8 mouse cellular contexts compared by ENCODE assay signal in the genomic region with DNA sequence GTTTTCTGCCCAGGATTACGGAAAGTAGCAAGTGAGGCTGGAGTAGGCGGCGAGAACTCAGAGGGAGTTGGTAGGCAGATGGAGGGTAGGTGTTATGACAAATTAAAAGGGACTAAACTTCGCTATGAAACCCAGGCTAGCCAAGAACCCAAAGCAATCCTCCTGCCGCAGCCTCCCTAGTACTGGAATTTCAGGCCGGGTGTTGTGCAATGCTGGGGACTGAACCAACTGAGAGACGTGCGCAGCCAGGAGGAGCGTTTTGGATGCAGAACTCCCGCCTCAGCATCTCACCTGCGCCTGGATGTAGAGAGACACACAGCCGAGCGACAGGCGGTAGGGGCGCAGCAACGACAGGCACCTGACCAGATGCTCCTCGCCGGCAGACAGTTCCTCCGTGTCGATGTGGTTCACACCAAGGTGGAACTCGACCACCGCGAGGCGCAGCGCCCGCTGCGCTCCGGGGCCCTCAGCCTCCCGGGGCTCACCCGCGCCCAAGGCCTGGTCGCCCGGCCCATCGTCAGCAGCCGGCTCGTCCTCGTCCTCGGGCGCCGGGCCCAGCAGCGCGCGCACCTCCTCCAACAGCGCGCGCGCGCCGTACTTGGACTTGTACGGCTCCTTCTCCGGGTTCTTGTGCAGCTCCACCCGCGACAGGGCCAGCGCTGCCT. TPM values are rescaled to one million over a fixed set of nuclear protein-coding genes. Genes with fewer than 3 reads are reported as not detected.
DNase-seq lines count a peak whose midpoint lies in the region; ATAC-seq and TF ChIP-seq lines count a peak whose summit lies in the region.

No protein-coding gene starts in this region.

- no peak for DNase-seq in heart, adult 18-20 months
- peak; percentile 26 for DNase-seq in layer of hippocampus, adult 9-10 months (ENCODE audit: low spot score)
- no peak for DNase-seq in adrenal gland, postnatal 25 days
- DNase-seq in retina, postnatal 1 day, result no peak

- peaks cover 13% of the 10 kb centered on the region for H3K79me2 ChIP-seq in myocyte (ENCODE audit: control insufficient read depth, insufficient read depth)

- peak overlapping the region; percentile 83 for H3K4me3 ChIP-seq in heart, embryonic 16.5 days (ENCODE audit: low read length)
- H3K4me3 ChIP-seq in ES-Bruce4 (ENCODE audit: low read depth, low read length) (peak overlapping the region; percentile 79), myocyte (peak overlapping the region; percentile 65)
- peak overlapping the region; percentile 86 for H3K4me3 ChIP-seq in embryonic facial prominence, embryonic 13.5 days

- no peak for TF ChIP-seq EP300 in ES-Bruce4 (IDR thresholded peaks at IDR 0.05; ENCODE audit: insufficient read depth, low read depth, low read length)

- H3ac ChIP-seq in myocyte (ENCODE audit: control insufficient read depth, insufficient read length), result peak overlapping the region; percentile 97

- H3K9ac ChIP-seq in heart, embryonic 16.5 days (ENCODE audit: low read length), result peak overlapping the region; percentile 87
- peak overlapping the region; percentile 60 for H3K9ac ChIP-seq in ES-Bruce4 (ENCODE audit: low read depth, poor library complexity, severe bottlenecking)
- peak overlapping the region; percentile 92 for H3K9ac ChIP-seq in embryonic facial prominence, embryonic 13.5 days

- peak overlapping the region; percentile 71 for H3K4me2 ChIP-seq in heart, embryonic 16.5 days (ENCODE audit: low read depth, low read length)
- peak overlapping the region; percentile 93 for H3K4me2 ChIP-seq in embryonic facial prominence, embryonic 13.5 days
- H3K4me2 ChIP-seq in myocyte (ENCODE audit: low read depth), result peak overlapping the region; percentile 90

- peaks cover 15% of the 10 kb centered on the region for H3K4me1 ChIP-seq in heart, embryonic 16.5 days (ENCODE audit: control insufficient read depth, insufficient read depth, low read length)
- H3K4me1 ChIP-seq in ES-Bruce4 (ENCODE audit: control insufficient read depth, insufficient read depth, low read length), result no peaks in the 10 kb centered on the region
- H3K4me1 ChIP-seq in embryonic facial prominence, embryonic 13.5 days, result peaks cover 13% of the 10 kb centered on the region

- 2% methylated on average over 54 of the region's 54 CpGs for WGBS in heart, embryonic 16.5 days
- 1% methylated on average over 54 of the region's 54 CpGs for WGBS in embryonic facial prominence, embryonic 13.5 days

- H3K27me3 ChIP-seq in heart, embryonic 16.5 days (ENCODE audit: control insufficient read depth, insufficient read depth, low read length), result no peaks in the 10 kb centered on the region
- no peaks in the 10 kb centered on the region for H3K27me3 ChIP-seq in ES-Bruce4 (ENCODE audit: control insufficient read depth, insufficient read depth, low read length, poor library complexity, severe bottlenecking)
- no peaks in the 10 kb centered on the region for H3K27me3 ChIP-seq in embryonic facial prominence, embryonic 13.5 days
- no peaks in the 10 kb centered on the region for H3K27me3 ChIP-seq in myocyte (ENCODE audit: control insufficient read depth, insufficient read depth, insufficient read length)

- peak overlapping the region; percentile 72 for H3K27ac ChIP-seq in heart, embryonic 16.5 days (ENCODE audit: low read length)
- H3K27ac ChIP-seq in ES-Bruce4 (ENCODE audit: insufficient read depth, low read length), result no peak overlapping the region
- peak overlapping the region; percentile 78 for H3K27ac ChIP-seq in embryonic facial prominence, embryonic 13.5 days

- TF ChIP-seq CTCF in ES-Bruce4 (IDR thresholded peaks at IDR 0.05; ENCODE audit: low read depth, low read length), result no peak

- no peak for TF ChIP-seq POLR2A in ES-Bruce4 (IDR thresholded peaks at IDR 0.05; ENCODE audit: insufficient read depth, low read length)
- TF ChIP-seq POLR2A in myocyte (IDR thresholded peaks at IDR 0.05; ENCODE audit: insufficient read length, low read depth), result no peak

- ATAC-seq in heart, embryonic 16.5 days (replicated peaks; ENCODE audit: extremely low read depth, insufficient read depth, low FRiP score), result peak; percentile 77
- peak; percentile 72 for ATAC-seq in embryonic facial prominence, embryonic 13.5 days (ENCODE audit: insufficient number of reproducible peaks, insufficient read depth, low FRiP score, low TSS enrichment, low read depth)

- no peaks in the 10 kb centered on the region for H3K9me3 ChIP-seq in heart, embryonic 16.5 days (replicated peaks; ENCODE audit: control insufficient read depth, low read length)
- no peaks in the 10 kb centered on the region for H3K9me3 ChIP-seq in ES-Bruce4 (replicated peaks; ENCODE audit: control insufficient read depth, insufficient read depth, low read length, poor library complexity, severe bottlenecking)
- no peaks in the 10 kb centered on the region for H3K9me3 ChIP-seq in embryonic facial prominence, embryonic 13.5 days

- H3K36me3 ChIP-seq in heart, embryonic 16.5 days (ENCODE audit: control insufficient read depth, insufficient read depth), result peaks cover 30% of the 10 kb centered on the region
- H3K36me3 ChIP-seq in ES-Bruce4 (ENCODE audit: control insufficient read depth, insufficient read depth, low read length, poor library complexity, severe bottlenecking), result peaks cover 20% of the 10 kb centered on the region
- peaks cover 54% of the 10 kb centered on the region for H3K36me3 ChIP-seq in embryonic facial prominence, embryonic 13.5 days
- peaks cover 30% of the 10 kb centered on the region for H3K36me3 ChIP-seq in myocyte (ENCODE audit: control insufficient read depth, insufficient read depth)

TF ChIP-seq in myocyte, 11 proteins besides CTCF, POLR2A, EP300 and RAD21:
- TF ChIP-seq CEBPB (IDR thresholded peaks at IDR 0.05; ENCODE audit: insufficient read depth, poor library complexity, severe bottlenecking) (peak; percentile 44; the same call in 1 of the 2 replicates), TCF12 (IDR thresholded peaks at IDR 0.05; ENCODE audit: insufficient read depth, poor library complexity, severe bottlenecking) (no peak)

RNA-seq across cellular contexts. Expression of a gene that starts 0.5 kb away (rescaled TPM):
- 28.5 and 29.1 TPM in 2 replicates for polyA plus RNA-seq in heart, embryonic 16.5 days (2015; fragmentation: Nextera tagmentation; extraction: Ambion mirVana)
- 10 to 100 TPM; 43.9 to 44.2 TPM for total RNA-seq in heart, adult 18-20 months (2021)
- polyA plus RNA-seq in ES-Bruce4 (2011; ENCODE audit: insufficient read depth, insufficient read length, low read depth, missing spikeins) (26.2 and 28.3 TPM in 2 replicates), myocyte (2012; fragmentation: generic; extraction: Trizol) (31.2 TPM)
- 38.5 and 42.4 TPM in 2 replicates for polyA plus RNA-seq in embryonic facial prominence, embryonic 13.5 days (2015; fragmentation: Nextera tagmentation; extraction: Ambion mirVana)
- 53.7 and 60.9 TPM in 2 replicates for total RNA-seq in adrenal gland, postnatal 25 days (2021)

RNA-seq across cellular contexts. Expression of a gene that starts 24.3 kb away (rescaled TPM):
- polyA plus RNA-seq in heart, embryonic 16.5 days (2015; fragmentation: Nextera tagmentation; extraction: Ambion mirVana), result 11.0 and 13.4 TPM in 2 replicates
- total RNA-seq in heart, adult 18-20 months (2021), result 10 to 100 TPM; 30.9 to 31.8 TPM
- polyA plus RNA-seq in ES-Bruce4 (2011; ENCODE audit: insufficient read depth, insufficient read length, low read depth, missing spikeins) (170 and 179 TPM in 2 replicates), myocyte (2012; fragmentation: generic; extraction: Trizol) (33.2 TPM)
- 24.1 and 26.3 TPM in 2 replicates for polyA plus RNA-seq in embryonic facial prominence, embryonic 13.5 days (2015; fragmentation: Nextera tagmentation; extraction: Ambion mirVana)
- total RNA-seq in adrenal gland, postnatal 25 days (2021), result 56.8 and 80.6 TPM in 2 replicates

RNA-seq across cellular contexts. Expression of a gene that starts 50.6 kb away (rescaled TPM):
- polyA plus RNA-seq in heart, embryonic 16.5 days (2015; fragmentation: Nextera tagmentation; extraction: Ambion mirVana), result 18.6 and 28.8 TPM in 2 replicates
- 10 to 100 TPM; 36.6 to 42.0 TPM for total RNA-seq in heart, adult 18-20 months (2021)
- polyA plus RNA-seq in ES-Bruce4 (2011; ENCODE audit: insufficient read depth, insufficient read length, low read depth, missing spikeins) (0.87 TPM in 1 of 2 replicates, not detected in the other), myocyte (2012; fragmentation: generic; extraction: Trizol) (1.1 TPM)
- polyA plus RNA-seq in embryonic facial prominence, embryonic 13.5 days (2015; fragmentation: Nextera tagmentation; extraction: Ambion mirVana), result 9.7 and 11.5 TPM in 2 replicates
- total RNA-seq in adrenal gland, postnatal 25 days (2021), result 30.1 and 36.4 TPM in 2 replicates
